Mouse (Mus musculus) lung, postnatal 0 days (tissue): Measurements from ENCODE around the gene Efcab9.

ENCODE experiments used
- CTCF ChIP-seq: IDR thresholded peaks from 2 replicates; pipeline ENCODE4 v1.5.1; 2016; ENCODE audit warnings: antibody characterized with exemption, mild to moderate bottlenecking
- EP300 ChIP-seq: IDR thresholded peaks from 2 replicates; pipeline ENCODE4 v1.6.1; 2016; ENCODE audit warnings: antibody characterized with exemption, mild to moderate bottlenecking, control low read depth

GRCm38 (mm10) chr11:32576760-32577050, 44.8 kb upstream of the Efcab9 start:
- TF ChIP-seq CTCF: no peak
- TF ChIP-seq EP300: no peak
